In genomic region chr14:54576241-54577088, GRCm38 (mm10) we compare ENCODE assay signal across 7 mouse cellular contexts. TPM values are rescaled to one million over a fixed set of nuclear protein-coding genes. Genes with fewer than 3 reads are reported as not detected.
A peak's percentile ranks its signal among the peaks of the same experiment; 100 is the strongest.
DNase-seq lines count a peak whose midpoint lies in the region; ATAC-seq and TF ChIP-seq lines count a peak whose summit lies in the region.

No protein-coding gene starts in this region.

- no peak for TF ChIP-seq POLR2A in thymus, adult 2 months (IDR thresholded peaks at IDR 0.05; ENCODE audit: control insufficient read depth, extremely low read depth, insufficient read depth, low read length, poor library complexity)
- TF ChIP-seq POLR2A in liver, adult 2 months (IDR thresholded peaks at IDR 0.05; ENCODE audit: extremely low read depth, insufficient read depth, low read length): no peak

- H3K36me3 ChIP-seq in thymus, adult 2 months (ENCODE audit: control insufficient read depth, insufficient read depth, low read length): no peaks in the 10 kb centered on the region
- peaks cover 2% of the 10 kb centered on the region; the same call in 1 of the 2 replicates for H3K36me3 ChIP-seq in embryonic facial prominence, embryonic 11.5 days (replicated peaks; ENCODE audit: control insufficient read depth, insufficient read depth, low read depth, low read length)
- no peaks in the 10 kb centered on the region for H3K36me3 ChIP-seq in hindbrain, embryonic 14.5 days (replicated peaks; ENCODE audit: control insufficient read depth, insufficient read depth)
- H3K36me3 ChIP-seq in liver, adult 2 months (ENCODE audit: control insufficient read depth, insufficient read depth, low read length): no peaks in the 10 kb centered on the region

- no peak for TF ChIP-seq CTCF in thymus, adult 2 months (IDR thresholded peaks at IDR 0.05; ENCODE audit: borderline replicate concordance, control insufficient read depth, extremely low read depth, insufficient read depth, low read length, poor library complexity)
- TF ChIP-seq CTCF in liver, adult 2 months (IDR thresholded peaks at IDR 0.05; ENCODE audit: low read depth, low read length): no peak

- H3K27ac ChIP-seq in thymus, adult 2 months (ENCODE audit: control insufficient read depth, insufficient read depth, low read length): no peak overlapping the region
- peak overlapping the region; percentile 80 for H3K27ac ChIP-seq in embryonic facial prominence, embryonic 11.5 days (replicated peaks; ENCODE audit: low read depth, low read length)
- peak overlapping the region; percentile 70; the same call in 1 of the 2 replicates for H3K27ac ChIP-seq in hindbrain, embryonic 14.5 days
- H3K27ac ChIP-seq in liver, adult 2 months (replicated peaks; ENCODE audit: insufficient read depth, low read depth, low read length): peak overlapping the region; percentile 57

- H3K4me3 ChIP-seq in thymus, adult 2 months (ENCODE audit: control insufficient read depth, insufficient read depth, low read length): peak overlapping the region; percentile 45
- H3K4me3 ChIP-seq in embryonic facial prominence, embryonic 11.5 days (ENCODE audit: low read depth, low read length): peak overlapping the region; percentile 98
- peak overlapping the region; percentile 63 for H3K4me3 ChIP-seq in hindbrain, embryonic 14.5 days (replicated peaks; ENCODE audit: low read length)
- peak overlapping the region; percentile 81 for H3K4me3 ChIP-seq in liver, adult 2 months (ENCODE audit: insufficient read depth, low read depth, low read length)

- ATAC-seq in embryonic facial prominence, embryonic 11.5 days (replicated peaks; ENCODE audit: insufficient number of reproducible peaks, low FRiP score, low TSS enrichment, low read depth): no peak
- 0 out of 2 replicates have a peak, but pooled peaks have one; percentile 2 for ATAC-seq in hindbrain, embryonic 14.5 days (ENCODE audit: low FRiP score)

- H3K4me1 ChIP-seq in thymus, adult 2 months (replicated peaks; ENCODE audit: control insufficient read depth, insufficient read depth, low read length): peaks cover 24% of the 10 kb centered on the region
- H3K4me1 ChIP-seq in embryonic facial prominence, embryonic 11.5 days (ENCODE audit: control insufficient read depth, insufficient read depth, low read length): peaks cover 16% of the 10 kb centered on the region
- H3K4me1 ChIP-seq in hindbrain, embryonic 14.5 days (replicated peaks; ENCODE audit: control insufficient read depth, insufficient read depth, low read length): peaks cover 28% of the 10 kb centered on the region; the same call in 1 of the 2 replicates
- H3K4me1 ChIP-seq in liver, adult 2 months (ENCODE audit: control insufficient read depth, insufficient read depth, low read length): peaks cover 23% of the 10 kb centered on the region

- H3K79me2 ChIP-seq in liver, adult 2 months (ENCODE audit: control insufficient read depth, insufficient read depth, low read length): peaks cover 20% of the 10 kb centered on the region

- H3K4me2 ChIP-seq in embryonic facial prominence, embryonic 11.5 days (ENCODE audit: low read depth, low read length): peak overlapping the region; percentile 86
- peak overlapping the region; percentile 75 for H3K4me2 ChIP-seq in hindbrain, embryonic 14.5 days (replicated peaks)

- no peaks in the 10 kb centered on the region for H3K9me3 ChIP-seq in embryonic facial prominence, embryonic 11.5 days (replicated peaks; ENCODE audit: control insufficient read depth, low read length)
- H3K9me3 ChIP-seq in hindbrain, embryonic 14.5 days (ENCODE audit: control insufficient read depth, low read length): no peaks in the 10 kb centered on the region

- peak overlapping the region; percentile 89 for H3K9ac ChIP-seq in embryonic facial prominence, embryonic 11.5 days (replicated peaks; ENCODE audit: low read length)
- H3K9ac ChIP-seq in hindbrain, embryonic 14.5 days: peak overlapping the region; percentile 65
- H3K9ac ChIP-seq in liver, adult 2 months (ENCODE audit: low read depth, low read length): peak overlapping the region; percentile 83

- H3K27me3 ChIP-seq in thymus, adult 2 months (ENCODE audit: control insufficient read depth, insufficient read depth, low read length): peaks cover 21% of the 10 kb centered on the region
- H3K27me3 ChIP-seq in embryonic facial prominence, embryonic 11.5 days (ENCODE audit: control insufficient read depth, insufficient read depth, low read length): no peaks in the 10 kb centered on the region
- peaks cover 42% of the 10 kb centered on the region for H3K27me3 ChIP-seq in hindbrain, embryonic 14.5 days (ENCODE audit: control insufficient read depth, insufficient read depth, low read length)
- no peaks in the 10 kb centered on the region for H3K27me3 ChIP-seq in liver, adult 2 months (ENCODE audit: control insufficient read depth, insufficient read depth, low read length)

- no peak for DNase-seq in thymus, adult 2 months
- no peak for DNase-seq in thymus, postnatal 10 days (ENCODE audit: low spot score in 2 of 2)
- peak; percentile 47 for DNase-seq in embryonic facial prominence, embryonic 11.5 days (ENCODE audit: low spot score)
- no peak for DNase-seq in hindbrain, embryonic 14.5 days (ENCODE audit: low spot score)
- DNase-seq in liver, adult 2 months (ENCODE audit: extremely low read depth, low read depth, low spot score): no peak
- DNase-seq in retina, embryonic 14.5 days (ENCODE audit: low spot score): peak; percentile 56
- DNase-seq in layer of hippocampus, postnatal 14 days (ENCODE audit: low spot score in 2 of 2): no peak

- 8% methylated on average over 84 of the region's 84 CpGs for WGBS in thymus, adult 2 months
- under 1% methylated on average over 84 of the region's 84 CpGs for WGBS in embryonic facial prominence, embryonic 11.5 days
- WGBS in hindbrain, embryonic 14.5 days: under 1% methylated on average over 78 of the region's 84 CpGs
- WGBS in liver, adult 2 months: 1% methylated on average over 84 of the region's 84 CpGs

RNA-seq across cellular contexts. Expression of gene Ajuba, which starts 0.9 kb away (rescaled TPM):
- 13.9 and 17.6 TPM in 2 replicates for polyA plus RNA-seq in thymus, adult 2 months (2012; rRNA removed)
- polyA plus RNA-seq in embryonic facial prominence, embryonic 11.5 days (2014; fragmentation: Nextera tagmentation; extraction: Ambion mirVana): 28.4 and 31.5 TPM in 2 replicates
- 3.2 and 5.0 TPM in 2 replicates for polyA plus RNA-seq in hindbrain, embryonic 14.5 days (2014; fragmentation: Nextera tagmentation; extraction: Ambion mirVana)
- total RNA-seq in liver, adult 2 months (2014; rRNA removed): 3.8 TPM in 2 replicates
- 9.9 and 12.2 TPM in 2 replicates for polyA plus RNA-seq in liver, adult 2 months (2012; rRNA removed)
- total RNA-seq in layer of hippocampus, postnatal 14 days (2021): 1 to 10 TPM; 2.6 to 3.2 TPM

RNA-seq across cellular contexts. Expression of gene Haus4, which starts 22.0 kb away (rescaled TPM):
- polyA plus RNA-seq in thymus, adult 2 months (2012; rRNA removed): 47.2 and 61.5 TPM in 2 replicates
- 43.4 and 50.2 TPM in 2 replicates for polyA plus RNA-seq in embryonic facial prominence, embryonic 11.5 days (2014; fragmentation: Nextera tagmentation; extraction: Ambion mirVana)
- 15.3 and 15.7 TPM in 2 replicates for polyA plus RNA-seq in hindbrain, embryonic 14.5 days (2014; fragmentation: Nextera tagmentation; extraction: Ambion mirVana)
- total RNA-seq in liver, adult 2 months (2014; rRNA removed): 13.7 and 13.8 TPM in 2 replicates
- 7.4 and 10.9 TPM in 2 replicates for polyA plus RNA-seq in liver, adult 2 months (2012; rRNA removed)
- 1 to 10 TPM; 4.1 to 4.2 TPM for total RNA-seq in layer of hippocampus, postnatal 14 days (2021)

RNA-seq across cellular contexts. Expression of gene 4931414P19Rik, which starts 29.3 kb away (rescaled TPM):
- 8.7 and 9.8 TPM in 2 replicates for polyA plus RNA-seq in thymus, adult 2 months (2012; rRNA removed)
- polyA plus RNA-seq in embryonic facial prominence, embryonic 11.5 days (2014; fragmentation: Nextera tagmentation; extraction: Ambion mirVana): 5.1 and 7.7 TPM in 2 replicates
- 3.1 and 3.7 TPM in 2 replicates for polyA plus RNA-seq in hindbrain, embryonic 14.5 days (2014; fragmentation: Nextera tagmentation; extraction: Ambion mirVana)
- 3.0 and 3.1 TPM in 2 replicates for total RNA-seq in liver, adult 2 months (2014; rRNA removed)
- polyA plus RNA-seq in liver, adult 2 months (2012; rRNA removed): 2.6 and 4.3 TPM in 2 replicates
- total RNA-seq in layer of hippocampus, postnatal 14 days (2021): 1 to 10 TPM; 4.3 to 5.6 TPM

RNA-seq across cellular contexts. Expression of gene Psmb5, which starts 41.4 kb away (rescaled TPM):
- 239 and 266 TPM in 2 replicates for polyA plus RNA-seq in thymus, adult 2 months (2012; rRNA removed)
- 404 and 462 TPM in 2 replicates for polyA plus RNA-seq in embryonic facial prominence, embryonic 11.5 days (2014; fragmentation: Nextera tagmentation; extraction: Ambion mirVana)
- 422 and 425 TPM in 2 replicates for polyA plus RNA-seq in hindbrain, embryonic 14.5 days (2014; fragmentation: Nextera tagmentation; extraction: Ambion mirVana)
- 179 and 181 TPM in 2 replicates for total RNA-seq in liver, adult 2 months (2014; rRNA removed)
- 217 and 221 TPM in 2 replicates for polyA plus RNA-seq in liver, adult 2 months (2012; rRNA removed)
- 100 to 1,000 TPM; 211 to 215 TPM for total RNA-seq in layer of hippocampus, postnatal 14 days (2021)

RNA-seq across cellular contexts. Expression of gene Psmb11, which starts 44.8 kb away (rescaled TPM):
- polyA plus RNA-seq in thymus, adult 2 months (2012; rRNA removed): 67.6 and 92.4 TPM in 2 replicates
- not detected in 2 replicates for polyA plus RNA-seq in embryonic facial prominence, embryonic 11.5 days (2014; fragmentation: Nextera tagmentation; extraction: Ambion mirVana)
- polyA plus RNA-seq in hindbrain, embryonic 14.5 days (2014; fragmentation: Nextera tagmentation; extraction: Ambion mirVana): 0.16 TPM in 1 of 2 replicates, not detected in the other
- not detected in 2 replicates for total RNA-seq in liver, adult 2 months (2014; rRNA removed)
- not detected in 2 replicates for polyA plus RNA-seq in liver, adult 2 months (2012; rRNA removed)
- under 1 TPM; 0.35 to 0.38 TPM for total RNA-seq in layer of hippocampus, postnatal 14 days (2021)

Comparison
In these comparisons a context has a peak if more than half of its experiments do, and no peak if none do; other contexts are left out.
1. DNase-seq: peak in embryonic facial prominence, embryonic 11.5 days (single experiment) and retina, embryonic 14.5 days (single experiment); none in thymus, adult 2 months (single experiment), thymus, postnatal 10 days (0 of 2), hindbrain, embryonic 14.5 days (single experiment), liver, adult 2 months (single experiment) and layer of hippocampus, postnatal 14 days (0 of 2).
2. H3K4me3 ChIP-seq: peak in every context shown above with its lines; median percentile 98 in embryonic facial prominence, embryonic 11.5 days; 81 in liver, adult 2 months; 63 in hindbrain, embryonic 14.5 days; 45 in thymus, adult 2 months.
3. Peak in every context shown above with its lines, with median percentiles within 50 percentile points of each other: H3K9ac ChIP-seq.